Mouse (Mus musculus) adrenal gland, adult 2 months (tissue): ENCODE results near the gene AW551984. TPM values are rescaled to one million over a fixed set of nuclear protein-coding genes. Genes with fewer than 3 reads are reported as not detected.
A peak's percentile ranks its signal among the peaks of the same experiment; 100 is the strongest.

Experiments used
- DNase-seq: peaks from one replicate; pipeline ENCODE4 v3.0.0; 2021
- long read RNA-seq: library from polyadenylated mRNA; stranded (forward); transcript quantifications from one replicate; pipeline ENCODE4 v2.0.0, GENCODE M21; 2021
- polyA plus RNA-seq: library from polyadenylated mRNA; depleted of rRNA; stranded (reverse); fragments of >200 nt; gene quantifications from 2 replicates; pipeline ENCODE4 v1.2.3, GENCODE M21; 2012; rRNA removed
- total RNA-seq, 2 experiments: library from RNA; stranded (reverse); gene quantifications; 2 replicates each; pipeline ENCODE4 v1.2.3; 2021

AW551984 gene
- total RNA-seq: 10 to 100 TPM in 1 of 2 experiments, 1 to 10 TPM in 1; 9.0 to 12.1 TPM
- polyA plus RNA-seq: 9.0 and 15.0 TPM in 2 replicates
- long read RNA-seq, full-length matches to known transcripts: 2 of 8 reads
- long read RNA-seq, partial matches to known transcripts: 4 of 8 reads
- long read RNA-seq, other reads (novel, unspliced or antisense): 2 of 8 reads

DNA sequence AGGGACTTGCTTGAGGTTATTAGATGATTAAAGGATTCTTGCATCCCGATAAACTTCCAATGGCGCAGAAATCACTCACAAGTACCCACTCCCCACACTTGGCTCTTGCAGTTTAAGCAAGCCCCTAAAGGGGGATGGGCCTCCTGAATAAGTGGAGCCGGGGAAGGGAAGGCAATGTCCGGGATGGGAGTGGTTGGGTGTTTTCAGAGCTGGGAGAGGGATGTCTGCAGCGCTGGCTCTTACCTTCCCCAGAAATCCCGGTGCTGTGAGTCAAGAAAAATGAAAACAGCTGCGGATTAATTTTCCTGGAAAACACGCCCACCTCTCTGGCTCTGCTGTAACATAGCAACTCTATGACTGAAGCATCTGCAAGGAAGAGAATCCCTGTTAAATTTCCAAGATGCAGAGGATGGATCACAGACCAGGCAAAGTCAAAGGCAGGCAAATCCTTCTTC lies at the start of gene AW551984:
AW551984 (minus strand) TSS at position 405 of the 455 bp plus-strand sequence.
- DNase-seq: no peak

DNA sequence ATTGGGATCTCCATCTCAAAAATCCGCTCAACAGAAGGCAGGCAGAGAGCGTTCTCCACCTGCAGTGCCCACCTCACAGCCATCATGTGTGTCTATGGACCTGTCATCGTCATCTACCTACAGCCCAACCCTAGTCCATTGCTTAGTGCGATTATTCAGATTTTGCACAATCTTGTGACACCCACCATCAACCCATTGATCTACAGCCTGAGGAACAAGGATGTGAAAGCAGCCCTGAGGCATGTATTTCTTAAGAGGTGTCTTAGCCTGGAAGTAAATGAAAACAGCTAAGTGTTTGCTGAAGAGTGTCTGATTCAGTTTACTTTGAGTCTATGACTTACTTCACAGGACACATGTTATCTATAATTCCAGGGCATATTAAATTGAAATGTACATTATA lies 43.2 kb upstream of the AW551984 start:
- no peak for DNase-seq

DNA sequence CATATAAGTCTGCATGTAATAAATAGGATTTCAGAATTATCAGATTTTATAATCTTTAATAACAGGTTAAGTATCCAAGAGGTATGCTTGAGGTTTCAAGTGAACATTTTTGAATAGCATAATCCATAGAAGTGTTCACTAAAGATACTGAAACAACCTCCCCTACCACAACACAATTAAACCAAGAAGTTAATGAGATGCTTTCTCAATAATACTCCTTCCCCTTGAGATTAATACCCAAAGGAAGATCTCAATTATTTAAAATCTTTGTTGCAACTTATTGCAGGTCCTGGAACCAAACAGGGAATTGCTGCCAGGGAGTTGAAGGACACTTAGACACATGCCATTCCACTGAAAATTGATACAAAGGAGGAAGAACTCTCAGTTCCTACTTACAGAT lies 40.6 kb upstream of the AW551984 start, which contains the start of gene Olfr961:
Olfr961 (plus strand) TSS at position 301 of the 400 bp plus-strand sequence.
- no peak for DNase-seq

DNA sequence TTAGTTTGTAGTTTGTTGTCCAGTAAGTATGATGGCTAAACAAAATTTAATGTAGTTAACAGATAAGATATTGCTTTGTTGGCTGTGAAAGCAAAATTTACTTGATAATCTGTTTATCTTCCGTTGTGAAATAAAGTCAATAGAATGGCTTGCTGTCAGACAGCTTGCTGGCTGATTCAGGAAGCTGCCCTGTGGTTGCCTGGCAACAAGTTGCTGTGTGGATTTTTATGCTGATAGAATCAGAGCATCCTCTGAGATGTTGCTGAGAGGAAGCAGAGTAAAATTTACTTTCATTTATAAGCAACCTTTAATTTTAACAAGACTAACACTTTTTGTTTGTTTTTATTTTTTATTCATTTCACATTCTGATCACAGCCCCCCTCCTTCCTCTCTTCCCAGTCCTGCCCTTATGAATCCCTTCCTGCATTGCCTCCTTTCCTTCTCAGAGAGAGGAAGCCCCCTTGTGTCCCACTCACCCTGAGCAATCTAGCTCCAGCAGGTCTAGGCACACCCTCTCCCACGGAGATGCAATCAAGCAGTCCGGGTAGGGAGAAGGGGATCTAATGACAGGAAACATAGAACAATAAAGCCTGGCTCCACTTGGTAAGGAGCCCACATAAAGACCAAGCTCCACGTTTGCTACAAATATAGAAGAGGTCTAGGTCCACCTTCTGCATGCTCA lies 29.9 kb upstream of the AW551984 start:
- no peak for DNase-seq

GRCm38 (mm10) chr9:39629069-39629468 lies 24.9 kb upstream of the AW551984 start:
- DNase-seq: no peak

- DNase-seq: no peak
These were observed 20.5 kb upstream of the AW551984 start for GRCm38 (mm10) chr9:39624711-39625110.

DNA sequence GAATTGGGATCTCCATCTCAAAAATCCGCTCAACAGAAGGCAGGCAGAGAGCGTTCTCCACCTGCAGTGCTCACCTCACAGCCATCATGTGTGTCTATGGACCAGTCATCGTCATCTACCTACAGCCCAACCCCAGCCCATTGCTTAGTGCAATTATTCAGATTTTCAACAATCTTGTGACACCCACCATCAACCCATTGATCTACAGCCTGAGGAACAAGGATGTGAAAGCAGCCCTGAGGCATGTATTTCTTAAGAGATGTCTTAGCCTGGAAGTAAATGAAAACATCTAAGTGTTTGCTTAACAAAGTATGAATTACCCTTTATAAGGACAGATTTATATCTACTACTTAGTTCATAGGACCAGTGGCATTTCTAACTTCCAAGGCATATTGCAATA lies 19.6 kb upstream of the AW551984 start:
- no peak for DNase-seq

DNA sequence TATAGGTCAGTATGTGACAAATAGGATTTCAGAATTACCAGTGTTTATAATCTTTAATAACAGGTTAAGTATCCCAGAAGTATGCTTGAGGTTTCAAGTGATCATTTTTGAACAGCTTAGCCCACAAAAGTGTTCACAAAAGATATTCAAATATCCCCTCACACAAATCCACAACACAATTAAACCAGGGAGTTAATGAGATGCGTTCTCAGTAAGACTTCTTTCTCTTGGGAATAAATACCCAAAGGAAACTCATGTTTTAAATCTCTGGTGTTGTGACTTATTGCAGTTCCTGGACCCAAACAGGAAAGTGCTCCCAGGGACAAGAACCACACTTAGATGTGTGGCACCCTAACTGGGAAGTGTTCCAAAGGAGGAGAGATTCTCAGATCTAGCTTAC lies 16.9 kb upstream of the AW551984 start, which contains the start of gene Olfr960:
Olfr960 (plus strand) TSS at position 301 of the 400 bp plus-strand sequence.
- DNase-seq: no peak

DNA sequence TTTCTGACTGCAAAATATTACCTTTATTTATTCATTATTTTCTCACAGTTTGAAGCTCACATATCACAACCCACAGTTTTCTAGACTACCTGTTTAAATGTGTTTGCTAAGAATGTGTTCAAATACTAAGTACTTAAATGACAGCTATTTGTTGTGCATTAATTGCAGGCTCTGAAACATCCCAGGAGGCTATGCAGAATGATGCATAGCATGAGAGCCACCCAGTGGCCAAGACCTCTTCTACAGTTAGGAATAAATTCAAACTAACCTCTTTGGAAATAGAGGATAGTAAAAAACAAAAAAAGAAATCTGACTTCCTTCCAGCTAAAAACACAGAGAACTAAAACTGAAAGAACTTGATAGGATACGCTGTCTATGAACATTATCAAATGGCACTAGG lies 7.8 kb upstream of the AW551984 start:
- DNase-seq: no peak

DNA sequence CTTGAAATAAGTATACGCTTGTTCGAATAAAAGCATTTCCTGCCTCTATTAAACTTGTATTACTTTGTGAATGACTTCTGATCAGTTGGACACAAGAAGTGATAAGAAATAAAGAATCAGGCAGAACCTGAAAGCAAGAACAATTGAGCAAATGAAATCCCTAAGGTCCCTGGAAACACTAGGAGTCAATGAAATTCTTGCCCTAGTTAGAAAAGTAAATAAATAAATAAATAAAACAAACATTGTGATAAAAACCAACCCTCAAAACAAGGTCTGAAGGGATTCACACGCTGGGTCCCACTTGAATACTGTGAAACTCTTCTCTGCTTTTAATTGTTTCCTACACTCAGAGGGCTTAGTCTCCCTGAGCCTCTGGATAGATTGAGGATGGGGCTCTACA lies 6.2 kb upstream of the AW551984 start, which contains the start of gene Olfr148:
Olfr148 (plus strand) TSS at position 301 of the 400 bp plus-strand sequence.
- no peak for DNase-seq

GRCm38 (mm10) chr9:39608497-39608896 lies 4.3 kb upstream of the AW551984 start:
- DNase-seq: no peak

DNA sequence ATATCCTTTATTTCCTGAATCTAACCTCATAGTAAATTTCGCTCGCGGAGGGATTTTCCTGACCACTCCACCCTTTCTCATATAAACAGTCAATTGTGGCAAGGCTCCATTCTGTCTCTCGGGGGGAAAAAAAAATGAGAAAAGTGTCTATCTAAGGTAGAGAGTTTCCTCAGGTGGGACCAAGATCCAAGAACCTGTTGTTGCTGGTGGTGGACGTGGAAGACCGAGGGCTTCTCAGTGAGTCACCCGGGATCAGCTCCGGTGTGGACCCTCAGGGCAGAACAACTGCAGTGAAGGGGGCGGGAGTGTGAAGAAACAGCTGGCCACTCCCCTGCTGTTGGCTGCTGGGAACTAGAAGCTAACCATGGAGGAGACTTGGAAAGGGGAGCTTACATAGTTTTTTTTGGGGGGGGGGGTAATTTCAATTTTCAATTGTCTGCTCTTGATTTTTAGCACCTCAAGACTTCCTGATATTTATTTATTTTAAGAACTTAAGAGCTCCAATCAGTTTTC lies 814 bp downstream of the AW551984 start:
- DNase-seq: peak; percentile 5

DNA sequence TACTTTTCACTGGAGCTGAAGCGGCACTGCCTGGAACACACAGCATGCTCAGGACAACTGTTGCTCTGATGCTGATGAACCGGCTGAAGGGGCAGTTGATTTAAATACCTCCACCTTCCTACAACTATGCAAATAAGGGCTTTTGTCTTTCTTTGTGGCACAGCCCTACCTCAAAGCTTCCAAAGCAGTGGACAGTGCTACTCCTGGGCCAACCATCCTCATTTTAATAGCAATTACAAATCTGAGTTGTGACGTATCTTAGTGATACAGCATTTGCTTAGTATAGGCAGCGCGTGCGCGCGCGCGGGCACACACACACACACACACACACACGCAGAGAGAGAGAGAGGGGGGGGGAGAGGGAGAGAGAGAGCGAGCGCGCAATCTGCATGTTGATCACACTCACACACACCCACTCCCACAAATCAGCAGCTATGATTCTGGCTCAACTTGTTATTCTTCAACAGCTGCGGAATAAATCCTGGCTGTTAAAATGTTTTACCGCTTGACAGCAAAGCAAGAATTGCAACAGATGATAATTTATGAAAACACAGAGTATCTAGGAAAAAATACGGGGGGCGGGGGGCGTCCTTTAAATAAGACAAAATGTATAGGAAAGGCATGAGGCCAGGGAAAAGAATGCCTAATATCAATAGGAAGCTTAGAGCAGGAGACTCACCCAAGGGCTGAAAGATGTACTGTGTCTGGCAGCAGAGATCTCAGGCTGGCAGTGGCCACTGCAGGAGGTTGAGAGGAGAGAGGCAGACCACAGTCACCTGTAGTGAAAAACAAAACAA lies 1.5 kb downstream of the AW551984 start:
- no peak for DNase-seq

DNA sequence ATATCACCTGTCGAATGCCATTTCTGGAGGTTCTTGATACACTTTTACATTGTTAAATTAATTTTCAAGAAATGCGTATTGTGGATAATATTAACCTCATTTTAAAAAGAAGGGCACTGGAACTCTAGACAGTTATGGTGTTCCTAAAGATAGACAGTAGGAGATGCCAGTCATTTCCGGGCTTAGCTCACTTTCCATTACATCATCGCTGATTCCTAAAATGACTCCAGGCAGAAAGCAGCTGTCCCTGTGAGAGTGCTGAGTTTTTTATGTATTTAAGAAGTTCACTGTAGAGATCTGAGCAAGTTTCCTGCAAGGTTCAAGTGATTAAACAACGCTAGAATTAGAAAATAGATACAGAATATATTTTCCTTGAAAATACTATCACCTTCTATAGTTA lies 27.2 kb downstream of the AW551984 start:
- DNase-seq: no peak

GRCm38 (mm10) chr9:39575469-39575868 lies 28.7 kb downstream of the AW551984 start, which contains the start of gene Olfr959:
TSS of gene Olfr959 (minus strand) at chr9:39575569.
- DNase-seq: no peak

DNA sequence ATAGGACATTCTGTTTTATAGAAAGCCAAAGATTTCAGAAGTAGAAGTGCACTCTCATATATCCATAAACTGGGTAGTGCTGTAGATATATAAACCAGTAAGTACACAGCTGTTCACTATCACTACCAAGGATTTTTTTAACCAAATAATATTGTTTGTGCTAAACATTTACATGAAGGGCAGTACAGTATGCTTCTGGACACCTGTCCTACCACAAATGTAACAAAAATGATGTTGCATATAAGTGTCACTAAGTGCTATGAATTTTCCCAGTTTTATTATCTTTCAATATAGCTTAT lies 45.9 kb downstream of the AW551984 start:
- DNase-seq: no peak

DNA sequence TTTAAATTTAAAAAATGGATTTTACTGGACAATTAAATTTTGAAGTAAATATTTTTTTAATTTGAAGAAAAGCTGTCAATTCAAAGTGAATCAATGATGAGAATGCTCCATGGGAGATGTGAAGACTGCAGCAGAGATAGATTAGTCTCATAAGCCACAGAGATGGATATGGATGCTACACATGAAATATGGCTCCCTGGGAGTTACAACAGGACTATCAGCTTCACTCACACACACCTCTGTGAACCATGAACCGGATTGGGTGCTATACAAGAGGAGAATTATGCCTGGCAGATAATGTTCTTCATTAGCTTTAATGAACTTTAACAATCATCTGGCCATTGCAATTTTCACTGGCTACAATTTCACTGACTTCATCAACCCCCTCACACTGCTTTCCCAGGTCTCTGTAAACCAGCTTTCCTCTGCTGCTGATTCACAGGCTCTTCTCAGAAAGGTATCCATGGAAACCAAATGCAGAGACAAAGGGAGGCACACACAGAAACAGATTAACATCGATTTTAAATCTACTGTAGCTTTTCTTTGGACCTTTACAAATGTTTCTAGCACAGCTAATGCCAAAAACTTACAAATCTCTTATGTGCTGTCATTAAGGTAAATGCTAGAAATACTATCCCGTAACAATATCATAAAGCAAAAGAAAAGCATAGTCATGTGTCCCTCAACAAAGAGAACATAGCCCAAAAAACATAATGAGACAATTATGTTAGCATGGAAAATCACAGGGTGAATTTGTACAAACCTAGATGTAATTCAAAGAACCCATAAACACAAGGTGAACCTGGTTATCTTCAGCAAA lies 46.5 kb downstream of the AW551984 start:
- no peak for DNase-seq

DNA sequence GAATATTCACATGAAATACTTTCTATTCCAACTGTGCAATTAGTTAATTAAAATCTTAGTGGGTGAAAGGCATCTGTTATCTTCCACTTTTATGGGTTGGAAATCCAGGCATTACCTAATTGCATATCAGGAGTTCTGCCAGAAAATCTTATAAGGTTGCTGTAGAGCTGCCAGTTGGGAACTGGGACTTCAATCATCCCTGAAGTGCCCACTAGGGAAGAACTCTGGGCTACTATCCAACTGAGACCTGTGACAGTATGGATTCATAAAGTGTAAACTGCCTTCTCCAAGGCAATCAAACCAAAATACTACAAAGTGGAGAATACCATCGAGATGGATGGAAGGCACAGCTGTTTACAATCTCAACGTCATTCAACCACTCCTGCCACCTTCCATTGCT lies 50.3 kb downstream of the AW551984 start, which contains the start of gene Olfr958:
Olfr958 (minus strand) TSS at position 109 of the 400 bp plus-strand sequence.
- DNase-seq: no peak

DNA sequence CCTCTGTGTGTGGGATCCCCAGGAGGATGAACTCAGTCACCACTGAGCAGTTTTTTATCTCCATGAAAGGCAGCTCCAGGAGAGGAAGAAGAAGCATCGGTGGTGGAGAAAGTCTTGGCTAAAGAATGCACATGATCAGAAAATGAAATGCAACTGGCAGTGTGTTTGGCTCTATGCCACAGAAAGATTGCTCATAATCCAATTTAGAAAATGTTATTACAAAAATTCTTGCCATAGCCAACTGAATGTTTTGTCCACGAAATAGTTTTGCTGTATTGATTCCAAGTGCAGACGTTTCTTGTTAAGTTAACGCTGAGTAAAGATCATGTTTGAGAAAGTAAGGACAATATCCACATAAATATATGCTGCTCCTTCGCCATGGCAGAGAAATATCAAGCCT lies 53.4 kb downstream of the AW551984 start:
- no peak for DNase-seq
